Mouse (Mus musculus) stomach, embryonic 14.5 days (tissue): ENCODE data around the gene Gcnt7. TPM values are rescaled to one million over a fixed set of nuclear protein-coding genes. Genes with fewer than 3 reads are reported as not detected.

Experiments
- ATAC-seq: fragments of 200-750 bp; cut with Nextera tagmentation; 2 replicates; pipeline ENCODE4 v1.8.0; 2017; ENCODE audit warnings: low read depth, moderate TSS enrichment; ENCODE audit not compliant: insufficient number of reproducible peaks, insufficient read depth, low FRiP score
- H3K27ac ChIP-seq: fragments of 300-500 bp; sonication (generic); 2 replicates; pipeline ENCODE4 v1.5.1; 2014; ENCODE audit warnings: mild to moderate bottlenecking, low read length, moderate library complexity, mixed read lengths
- H3K27me3 ChIP-seq: fragments of 300-500 bp; sonication (generic); 2 replicates; pipeline ENCODE4 v1.6.1; 2014; ENCODE audit warnings: low read length, control low read depth, mixed read lengths; ENCODE audit not compliant: control insufficient read depth, insufficient read depth
- H3K36me3 ChIP-seq: fragments of 300-500 bp; sonication (generic); 2 replicates; pipeline ENCODE4 v1.6.1; 2014; ENCODE audit warnings: mild to moderate bottlenecking, control low read depth, low read length, moderate library complexity, mixed read lengths; ENCODE audit not compliant: control insufficient read depth, insufficient read depth
- H3K4me1 ChIP-seq: fragments of 300-500 bp; sonication (generic); 2 replicates; pipeline ENCODE4 v1.6.1; 2014; ENCODE audit warnings: low read length, control low read depth, mixed read lengths; ENCODE audit not compliant: control insufficient read depth, insufficient read depth
- H3K4me2 ChIP-seq: fragments of 300-500 bp; sonication (generic); replicated peaks from 2 replicates; pipeline ENCODE4 v1.6.1; 2014; ENCODE audit warnings: low read depth, low read length, control low read depth
- H3K4me3 ChIP-seq: fragments of 300-500 bp; sonication (generic); 2 replicates; pipeline ENCODE4 v1.5.1; 2014; ENCODE audit warnings: low read depth, low read length, control low read depth
- H3K9ac ChIP-seq: fragments of 300-500 bp; sonication (generic); replicated peaks from 2 replicates; pipeline ENCODE4 v1.6.1; 2014; ENCODE audit warnings: low read depth, mild to moderate bottlenecking, control low read depth, low read length, moderate library complexity, mixed read lengths
- H3K9me3 ChIP-seq: fragments of 300-500 bp; sonication (generic); 2 replicates; pipeline ENCODE4 v1.6.1; 2016; ENCODE audit warnings: low read depth, low read length, control low read depth; ENCODE audit not compliant: control insufficient read depth
- WGBS: fragments of 180-500 bp; shearing (Covaris S2); extraction: QIAGEN DNeasy Blood & Tissue Kit; methylation state at CpG from one replicate; pipeline ENCODE4 v1.1.7; 2014; 5-methylcytosine and 5-hydroxymethylcytosine counted together
- polyA plus RNA-seq: library from polyadenylated mRNA; unstranded; fragments of >200 nt; fragmentation: Nextera tagmentation; extraction: Ambion mirVana; gene quantifications from 2 replicates; pipeline ENCODE4 v1.2.1, GENCODE M21; 2014

Gcnt7 gene
- polyA plus RNA-seq: 1.3 and 1.6 TPM in 2 replicates

DNA sequence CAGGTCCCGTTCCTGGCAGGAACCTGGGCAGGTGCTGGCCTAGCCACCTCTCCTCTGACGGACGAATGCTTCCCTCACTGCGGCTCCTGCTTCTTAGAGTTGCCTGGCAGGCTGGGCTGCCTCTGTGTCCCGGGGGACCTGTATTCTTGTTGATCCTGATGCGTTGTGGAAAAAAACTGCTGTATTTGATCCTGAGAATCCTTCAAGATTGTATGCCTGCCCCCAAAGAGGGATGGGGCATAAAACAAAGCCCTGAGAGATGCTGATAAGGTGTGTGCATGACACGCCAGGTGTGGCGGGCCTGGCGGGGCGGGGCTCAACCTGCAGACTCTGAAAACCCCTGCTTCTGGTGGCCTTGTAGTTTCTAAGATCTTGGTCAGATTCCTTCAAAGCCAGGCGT is at the start of gene Gcnt7:
Gcnt7 (minus strand) TSS at position 101 of the 400 bp plus-strand sequence.
- no peaks in the 10 kb centered on the region; the same call in 1 of the 2 replicates for H3K36me3 ChIP-seq
- H3K4me2 ChIP-seq: no peak within 1 kb of the TSS
- H3K27me3 ChIP-seq: no peaks in the 10 kb centered on the region
- H3K27ac ChIP-seq: no peak within 1 kb of the TSS
- no peak for ATAC-seq
- 78% methylated on average over 11 of the region's 11 CpGs for WGBS
- no peaks in the 10 kb centered on the region for H3K4me1 ChIP-seq
- no peak within 1 kb of the TSS for H3K4me3 ChIP-seq
- no peak within 1 kb of the TSS for H3K9ac ChIP-seq
- no peaks in the 10 kb centered on the region for H3K9me3 ChIP-seq

DNA sequence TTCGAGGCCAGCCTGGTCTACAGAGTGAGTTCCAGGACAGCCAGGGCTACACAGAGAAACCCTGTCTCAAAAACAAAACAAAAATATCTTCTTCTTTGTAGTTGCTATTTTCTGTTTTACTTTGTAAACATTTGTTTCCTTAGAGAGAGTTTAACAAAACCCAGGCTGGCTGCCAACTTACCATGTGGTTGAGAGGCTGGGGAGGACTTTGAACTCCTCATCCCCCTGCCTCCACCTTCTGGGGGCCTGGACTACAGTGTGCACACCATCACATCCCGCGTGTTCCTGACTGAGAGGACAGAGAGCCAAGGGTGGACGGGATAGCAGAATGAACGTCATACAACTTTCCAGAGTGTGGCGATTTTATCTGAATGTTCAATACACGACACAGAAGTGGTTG is 47.7 kb upstream of the Gcnt7 start:
- no peak for ATAC-seq
- Histone ChIP-seq H3K4me2 (no peak overlapping the region), H3K36me3 (no peaks in the 10 kb centered on the region), H3K27ac (no peak overlapping the region), H3K4me1 (peaks cover 6% of the 10 kb centered on the region; the same call in 1 of the 2 replicates), H3K4me3 (no peak overlapping the region), H3K9me3 (no peaks in the 10 kb centered on the region), H3K27me3 (no peaks in the 10 kb centered on the region), H3K9ac (no peak overlapping the region)
- WGBS: 86% methylated on average over 7 of the region's 7 CpGs

DNA sequence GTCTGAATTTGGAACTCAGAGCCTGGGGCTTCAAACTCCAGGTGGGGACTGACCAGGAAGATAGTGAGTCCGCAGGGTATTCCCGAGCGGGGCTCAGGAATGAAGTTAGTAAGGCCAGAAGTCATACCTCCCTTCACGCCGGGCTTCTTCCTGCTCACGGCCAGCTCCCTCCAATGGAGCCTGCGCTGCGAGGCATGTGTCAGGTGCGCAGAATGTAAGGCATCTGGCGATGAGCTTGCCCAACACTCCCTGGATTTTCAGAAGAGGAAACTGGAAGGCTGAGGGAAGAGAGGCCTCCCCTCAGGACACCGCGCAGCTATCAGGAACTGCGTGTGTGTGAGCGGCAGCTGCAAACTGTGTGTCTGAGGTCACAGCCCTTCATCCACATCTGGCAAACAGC is 43.8 kb upstream of the Gcnt7 start:
- 60% methylated on average over 14 of the region's 14 CpGs for WGBS
- no peaks in the 10 kb centered on the region for H3K9me3 ChIP-seq
- H3K4me3 ChIP-seq: no peak overlapping the region
- no peaks in the 10 kb centered on the region for H3K36me3 ChIP-seq
- H3K4me2 ChIP-seq: no peak overlapping the region
- no peak overlapping the region for H3K9ac ChIP-seq
- no peak for ATAC-seq
- H3K27me3 ChIP-seq: no peaks in the 10 kb centered on the region
- H3K27ac ChIP-seq: no peak overlapping the region
- peaks cover 6% of the 10 kb centered on the region; the same call in 1 of the 2 replicates for H3K4me1 ChIP-seq

DNA sequence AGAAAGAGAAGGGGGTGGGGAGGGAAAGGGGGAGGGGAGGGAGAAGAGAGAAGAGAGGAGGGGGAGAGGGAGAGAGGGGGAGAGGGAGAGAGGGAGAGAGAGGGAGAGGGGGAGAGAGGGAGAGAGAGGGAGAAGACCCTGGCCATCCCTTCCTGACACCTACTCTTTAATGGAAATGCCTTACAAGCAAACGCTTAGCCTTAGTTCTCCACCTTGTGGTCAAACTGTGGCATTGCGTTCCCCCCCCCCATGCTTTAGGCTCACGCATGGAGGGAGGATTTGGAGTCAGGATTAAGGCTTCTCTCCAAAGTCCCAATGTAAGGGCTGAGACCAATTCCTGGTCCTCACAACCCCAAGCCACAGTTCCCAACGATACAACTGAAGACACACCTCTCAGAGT is 42.9 kb upstream of the Gcnt7 start:
- WGBS: 13% methylated on average over 4 of the region's 4 CpGs
- Histone ChIP-seq H3K27me3 (no peaks in the 10 kb centered on the region), H3K4me3 (no peak overlapping the region), H3K27ac (no peak overlapping the region), H3K9ac (no peak overlapping the region), H3K4me2 (no peak overlapping the region), H3K9me3 (no peaks in the 10 kb centered on the region), H3K36me3 (no peaks in the 10 kb centered on the region), H3K4me1 (peaks cover 6% of the 10 kb centered on the region; the same call in 1 of the 2 replicates)
- ATAC-seq: no peak

DNA sequence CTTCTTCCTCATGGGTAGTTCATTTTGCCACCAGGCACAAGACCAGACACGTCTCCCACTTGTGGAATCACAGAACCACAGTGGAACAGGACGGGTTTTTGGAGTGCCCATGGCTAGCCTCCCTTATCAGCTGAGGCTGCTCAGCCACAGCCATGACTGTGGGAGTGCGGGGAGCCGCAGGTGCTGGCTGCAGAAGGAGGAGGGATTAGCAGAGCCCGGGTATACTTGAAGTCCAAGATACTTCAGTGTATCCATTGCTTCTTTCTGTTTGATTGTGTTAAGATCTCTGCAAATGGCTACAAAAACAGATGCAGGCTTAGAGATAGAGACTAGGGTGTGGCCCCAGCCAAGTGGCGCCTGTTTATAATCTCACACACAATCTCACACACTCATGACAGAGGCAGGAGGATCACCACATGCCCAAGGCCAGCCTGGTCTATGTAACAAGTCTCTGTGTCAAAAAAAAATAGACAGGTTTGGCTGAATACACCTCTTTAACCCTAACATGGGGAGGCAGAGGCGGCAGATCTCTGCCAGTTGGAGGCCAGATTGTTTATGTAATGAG is 42.4 kb upstream of the Gcnt7 start:
- Histone ChIP-seq H3K36me3 (no peaks in the 10 kb centered on the region), H3K4me1 (peaks cover 6% of the 10 kb centered on the region; the same call in 1 of the 2 replicates), H3K9ac (no peak overlapping the region), H3K27me3 (no peaks in the 10 kb centered on the region), H3K4me2 (no peak overlapping the region), H3K27ac (no peak overlapping the region), H3K4me3 (no peak overlapping the region), H3K9me3 (no peaks in the 10 kb centered on the region)
- no peak for ATAC-seq
- 29% methylated on average over 7 of the region's 7 CpGs for WGBS

DNA sequence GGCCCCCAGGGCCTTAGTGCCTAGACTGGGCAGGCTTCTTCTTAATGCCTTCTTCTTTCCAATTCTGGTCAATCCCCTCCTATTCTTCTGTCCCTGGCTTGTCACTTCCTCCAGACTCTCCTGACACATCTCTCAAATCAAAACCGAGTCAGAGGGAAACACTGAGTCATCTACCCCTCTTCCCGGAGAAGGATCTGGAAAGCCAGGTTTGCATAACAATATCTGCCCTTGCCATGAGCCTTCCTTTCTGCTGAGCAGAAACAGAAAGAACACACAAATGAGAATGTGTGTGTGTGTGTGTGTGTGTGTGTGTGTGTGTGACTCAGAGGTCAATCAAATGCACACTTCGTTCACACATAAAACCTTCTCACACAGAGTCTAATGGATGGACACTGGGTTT is 40.4 kb upstream of the Gcnt7 start:
- Histone ChIP-seq H3K9ac (no peak overlapping the region), H3K9me3 (no peaks in the 10 kb centered on the region), H3K4me1 (peaks cover 6% of the 10 kb centered on the region; the same call in 1 of the 2 replicates), H3K4me3 (no peak overlapping the region), H3K4me2 (no peak overlapping the region), H3K27me3 (no peaks in the 10 kb centered on the region), H3K36me3 (no peaks in the 10 kb centered on the region), H3K27ac (no peak overlapping the region)
- 55% methylated on average over 3 of the region's 3 CpGs for WGBS
- ATAC-seq: no peak

DNA sequence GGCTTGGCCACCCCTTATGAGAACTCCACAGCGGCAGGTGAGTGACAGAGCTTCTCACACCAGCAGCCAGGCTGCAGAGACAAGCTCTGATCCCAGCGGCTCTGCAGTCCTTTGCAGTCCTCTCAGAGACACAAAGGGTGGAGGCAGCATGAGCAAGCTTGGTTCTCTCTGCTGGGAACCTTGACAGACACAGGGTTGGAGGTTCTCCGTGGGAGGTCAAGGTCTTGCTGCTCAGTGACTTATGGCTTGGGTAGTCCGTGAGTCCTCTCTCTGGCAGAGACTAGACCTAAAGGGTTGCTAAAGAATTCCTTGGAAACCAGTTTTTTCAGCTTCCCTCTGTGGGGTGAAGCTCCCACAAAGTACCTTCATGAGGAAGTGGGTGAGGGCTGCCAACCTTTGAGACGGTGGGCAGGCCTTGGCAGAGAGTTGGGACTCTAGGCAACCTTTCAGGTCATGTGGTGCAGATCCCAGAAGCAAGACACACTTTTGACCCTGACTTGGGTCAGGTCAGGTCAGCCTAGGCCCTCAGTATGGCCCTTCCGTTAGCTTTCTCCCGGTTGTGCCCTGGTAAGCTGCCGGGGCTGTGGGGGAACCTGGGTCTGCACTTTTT is 38.4 kb upstream of the Gcnt7 start:
- H3K9ac ChIP-seq: no peak overlapping the region
- H3K4me2 ChIP-seq: no peak overlapping the region
- H3K27ac ChIP-seq: no peak overlapping the region
- H3K9me3 ChIP-seq: no peaks in the 10 kb centered on the region
- no peaks in the 10 kb centered on the region for H3K4me1 ChIP-seq
- H3K36me3 ChIP-seq: no peaks in the 10 kb centered on the region
- no peak overlapping the region for H3K4me3 ChIP-seq
- no peaks in the 10 kb centered on the region for H3K27me3 ChIP-seq
- WGBS: 59% methylated on average over 8 of the region's 8 CpGs
- no peak for ATAC-seq

DNA sequence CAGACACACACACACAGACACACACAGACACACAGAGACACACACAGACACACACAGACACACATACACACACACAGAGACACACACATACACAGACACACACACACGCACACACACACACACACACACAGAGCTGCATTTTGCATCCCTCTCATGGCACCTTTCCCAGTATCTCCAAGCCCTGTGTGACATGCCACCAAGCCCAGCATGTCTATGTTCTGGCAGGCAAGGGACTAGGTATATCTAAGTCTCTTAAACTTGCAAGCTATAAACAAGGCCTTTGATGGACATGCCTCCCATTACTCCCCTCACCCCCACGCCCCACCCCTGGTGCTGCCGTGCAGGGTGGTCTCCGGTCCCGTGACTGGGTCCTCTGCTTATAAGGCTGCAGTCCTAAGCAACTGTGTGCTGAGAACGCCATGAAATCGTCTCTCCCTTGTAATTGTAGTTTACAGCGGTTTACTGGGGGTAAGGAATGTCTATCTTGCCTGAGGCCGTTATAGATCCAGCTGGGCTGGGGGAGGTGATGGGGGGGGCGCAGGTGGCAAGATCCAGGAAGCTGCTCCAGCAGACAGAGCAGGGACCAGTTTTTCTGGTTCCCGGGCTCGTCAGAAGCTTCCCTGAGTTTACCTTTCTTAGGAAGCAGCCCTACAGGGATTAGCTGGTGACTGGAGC is 26.4 kb upstream of the Gcnt7 start:
- Histone ChIP-seq H3K27me3 (no peaks in the 10 kb centered on the region), H3K27ac (peak overlapping the region; percentile 44; the same call in 1 of the 2 replicates), H3K4me2 (no peak overlapping the region), H3K4me3 (no peak overlapping the region), H3K9me3 (no peaks in the 10 kb centered on the region), H3K4me1 (no peaks in the 10 kb centered on the region), H3K36me3 (no peaks in the 10 kb centered on the region), H3K9ac (no peak overlapping the region)
- peak; percentile 72 for ATAC-seq
- WGBS: 24% methylated on average over 12 of the region's 12 CpGs
